Mouse (Mus musculus): ENCODE results near the gene Fam216a. TPM values are rescaled to one million over a fixed set of nuclear protein-coding genes. Genes with fewer than 3 reads are reported as not detected.

The Fam216a gene
- polyA plus RNA-seq, 1 experiment from 2014 or later = 67.4 TPM

DNA sequence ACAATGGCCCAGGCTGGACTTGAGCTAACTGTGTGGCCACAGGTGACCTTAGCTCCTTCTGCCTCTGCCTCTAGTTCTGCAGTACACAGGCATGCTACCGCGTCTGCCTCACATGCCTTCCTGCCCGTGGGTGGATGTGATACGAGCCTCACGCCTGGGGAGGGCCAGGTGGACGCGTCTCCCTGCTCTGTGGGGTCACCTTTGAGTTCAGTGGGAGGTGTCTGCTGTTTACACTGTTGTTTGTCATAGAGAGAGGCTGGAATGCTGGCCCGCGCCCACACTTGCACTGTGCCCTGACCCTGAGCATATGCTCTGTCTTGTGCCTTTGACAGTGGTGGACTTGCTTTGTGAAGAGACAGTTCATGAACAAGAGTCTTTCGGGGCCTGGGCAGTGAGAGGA, 33.4 kb upstream of the Fam216a start:
- Histone ChIP-seq H3K27me3 (ENCODE audit: control insufficient read depth, insufficient read depth, low read length) (no peaks in the 10 kb centered on the region), H3K4me3 (ENCODE audit: low read depth, low read length) (no peak overlapping the region), H3K4me2 (no peak overlapping the region), H3K9ac (ENCODE audit: low read depth, low read length) (no peak overlapping the region), H3K36me3 (ENCODE audit: control insufficient read depth, insufficient read depth, low read length) (peaks cover 36% of the 10 kb centered on the region), H3K9me3 (replicated peaks; ENCODE audit: control insufficient read depth, low read length) (no peaks in the 10 kb centered on the region), H3K4me1 (ENCODE audit: control insufficient read depth, insufficient read depth, low read length) (peaks cover 3% of the 10 kb centered on the region; the same call in 1 of the 2 replicates), H3K27ac (ENCODE audit: low read depth, low read length) (no peak overlapping the region)
- WGBS (ENCODE audit: insufficient replicate concordance) = 96% methylated on average over 10 of the region's 10 CpGs
- ATAC-seq (replicated peaks; ENCODE audit: insufficient number of reproducible peaks, low FRiP score, low TSS enrichment) = no peak

DNA sequence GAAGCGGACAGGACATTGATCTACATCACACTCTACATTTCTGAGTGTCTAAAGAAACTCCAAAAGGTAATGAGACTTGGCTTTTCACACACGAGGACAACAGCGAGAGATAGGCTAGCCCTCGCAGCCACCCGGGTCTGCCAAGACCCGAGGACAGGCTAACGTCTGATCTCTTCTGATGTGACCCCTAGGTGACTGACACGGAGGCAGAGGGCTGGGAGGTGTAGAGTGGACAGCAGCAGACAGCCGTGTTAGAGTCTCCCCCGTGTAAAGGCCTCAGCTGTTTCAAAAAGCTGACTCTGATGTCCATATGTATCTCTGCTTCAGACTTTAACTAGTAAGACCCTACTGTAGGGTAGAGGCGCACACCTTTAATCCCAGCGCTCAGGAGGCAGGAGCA, 31.2 kb upstream of the Fam216a start:
- Histone ChIP-seq H3K9me3 (replicated peaks; ENCODE audit: control insufficient read depth, low read length) (no peaks in the 10 kb centered on the region), H3K36me3 (ENCODE audit: control insufficient read depth, insufficient read depth, low read length) (peaks cover 30% of the 10 kb centered on the region), H3K4me1 (ENCODE audit: control insufficient read depth, insufficient read depth, low read length) (peaks cover 5% of the 10 kb centered on the region; the same call in 1 of the 2 replicates), H3K27me3 (ENCODE audit: control insufficient read depth, insufficient read depth, low read length) (no peaks in the 10 kb centered on the region), H3K4me3 (ENCODE audit: low read depth, low read length) (no peak overlapping the region), H3K27ac (ENCODE audit: low read depth, low read length) (no peak overlapping the region), H3K4me2 (no peak overlapping the region), H3K9ac (ENCODE audit: low read depth, low read length) (no peak overlapping the region)
- ATAC-seq (replicated peaks; ENCODE audit: insufficient number of reproducible peaks, low FRiP score, low TSS enrichment) = no peak
- 91% methylated on average over 12 of the region's 12 CpGs for WGBS (ENCODE audit: insufficient replicate concordance)

DNA sequence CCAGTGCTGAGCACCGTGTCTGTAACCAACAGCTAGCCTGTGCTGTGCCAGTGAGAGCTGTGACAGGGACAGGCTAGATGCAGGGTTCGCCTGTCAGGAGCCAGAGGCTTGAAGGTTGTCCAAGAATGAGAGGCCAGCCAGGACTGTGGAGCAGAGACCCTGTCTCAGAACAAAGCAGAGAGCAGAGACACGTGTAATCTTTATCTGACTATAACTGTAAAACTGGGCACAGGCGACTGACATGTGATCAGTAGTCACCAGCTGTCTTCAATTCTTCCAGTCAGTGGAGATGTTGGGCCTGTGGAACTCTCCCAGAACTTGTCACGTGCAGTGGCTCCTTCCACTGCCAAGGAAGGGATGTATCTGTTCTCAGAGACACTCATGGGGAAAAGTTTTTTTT, 30.6 kb upstream of the Fam216a start:
- peaks cover 5% of the 10 kb centered on the region; the same call in 1 of the 2 replicates for H3K4me1 ChIP-seq (ENCODE audit: control insufficient read depth, insufficient read depth, low read length)
- ATAC-seq (replicated peaks; ENCODE audit: insufficient number of reproducible peaks, low FRiP score, low TSS enrichment) = no peak
- H3K27me3 ChIP-seq (ENCODE audit: control insufficient read depth, insufficient read depth, low read length) = no peaks in the 10 kb centered on the region
- H3K9me3 ChIP-seq (replicated peaks; ENCODE audit: control insufficient read depth, low read length) = no peaks in the 10 kb centered on the region
- WGBS (ENCODE audit: insufficient replicate concordance) = 77% methylated on average over 5 of the region's 5 CpGs
- no peak overlapping the region for H3K4me2 ChIP-seq
- H3K36me3 ChIP-seq (ENCODE audit: control insufficient read depth, insufficient read depth, low read length) = peaks cover 32% of the 10 kb centered on the region
- no peak overlapping the region for H3K4me3 ChIP-seq (ENCODE audit: low read depth, low read length)
- no peak overlapping the region for H3K9ac ChIP-seq (ENCODE audit: low read depth, low read length)
- no peak overlapping the region for H3K27ac ChIP-seq (ENCODE audit: low read depth, low read length)

DNA sequence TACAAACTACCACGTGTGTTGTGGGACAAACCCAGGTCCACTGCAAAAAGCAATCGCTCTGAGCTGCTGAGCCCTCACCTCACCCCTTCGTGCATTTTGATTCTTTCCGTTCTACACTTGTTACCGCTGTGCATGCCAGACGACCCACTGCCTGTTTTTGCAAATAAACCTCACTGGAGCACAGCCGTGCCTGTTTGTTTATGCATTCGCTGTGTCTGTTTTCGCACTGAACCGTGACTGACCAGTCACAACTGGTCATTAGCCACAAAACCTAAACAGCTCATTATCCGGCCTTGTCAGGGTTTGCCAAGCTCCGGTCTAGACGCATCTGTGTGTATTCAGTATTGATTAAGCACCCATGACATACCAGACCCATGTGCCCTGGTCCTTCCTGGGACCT, 30.0 kb upstream of the Fam216a start:
- Histone ChIP-seq H3K9me3 (replicated peaks; ENCODE audit: control insufficient read depth, low read length) (no peaks in the 10 kb centered on the region), H3K4me2 (no peak overlapping the region), H3K4me1 (ENCODE audit: control insufficient read depth, insufficient read depth, low read length) (peaks cover 5% of the 10 kb centered on the region; the same call in 1 of the 2 replicates), H3K27ac (ENCODE audit: low read depth, low read length) (no peak overlapping the region), H3K36me3 (ENCODE audit: control insufficient read depth, insufficient read depth, low read length) (peaks cover 32% of the 10 kb centered on the region), H3K27me3 (ENCODE audit: control insufficient read depth, insufficient read depth, low read length) (no peaks in the 10 kb centered on the region), H3K4me3 (ENCODE audit: low read depth, low read length) (no peak overlapping the region), H3K9ac (ENCODE audit: low read depth, low read length) (no peak overlapping the region)
- ATAC-seq (replicated peaks; ENCODE audit: insufficient number of reproducible peaks, low FRiP score, low TSS enrichment) = no peak
- 88% methylated on average over 13 of the region's 13 CpGs for WGBS (ENCODE audit: insufficient replicate concordance)

DNA sequence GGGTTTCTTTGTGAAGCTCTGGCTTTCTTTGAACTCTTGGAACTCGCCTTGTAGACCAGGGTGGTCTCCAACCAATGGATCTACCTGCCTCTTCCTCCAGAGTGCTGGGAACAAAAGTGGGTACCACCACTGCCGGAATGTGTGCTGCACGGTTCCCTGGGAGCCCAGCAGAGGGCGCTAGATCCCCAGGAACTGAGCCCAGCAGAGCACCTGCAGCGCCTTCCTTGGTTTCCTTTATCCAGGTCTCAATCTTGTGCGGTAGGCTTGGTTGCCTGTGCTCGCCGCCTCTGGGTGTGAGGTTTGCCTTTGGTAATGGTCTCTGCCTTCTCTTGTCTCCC, 29.1 kb upstream of the Fam216a start:
- Histone ChIP-seq H3K4me3 (ENCODE audit: low read depth, low read length) (no peak overlapping the region), H3K27me3 (ENCODE audit: control insufficient read depth, insufficient read depth, low read length) (no peaks in the 10 kb centered on the region), H3K9me3 (replicated peaks; ENCODE audit: control insufficient read depth, low read length) (no peaks in the 10 kb centered on the region), H3K4me2 (no peak overlapping the region), H3K9ac (ENCODE audit: low read depth, low read length) (no peak overlapping the region), H3K27ac (ENCODE audit: low read depth, low read length) (no peak overlapping the region), H3K36me3 (ENCODE audit: control insufficient read depth, insufficient read depth, low read length) (peaks cover 29% of the 10 kb centered on the region), H3K4me1 (ENCODE audit: control insufficient read depth, insufficient read depth, low read length) (peaks cover 5% of the 10 kb centered on the region; the same call in 1 of the 2 replicates)
- no peak for ATAC-seq (replicated peaks; ENCODE audit: insufficient number of reproducible peaks, low FRiP score, low TSS enrichment)
- WGBS (ENCODE audit: insufficient replicate concordance) = 22% methylated on average over 8 of the region's 8 CpGs

DNA sequence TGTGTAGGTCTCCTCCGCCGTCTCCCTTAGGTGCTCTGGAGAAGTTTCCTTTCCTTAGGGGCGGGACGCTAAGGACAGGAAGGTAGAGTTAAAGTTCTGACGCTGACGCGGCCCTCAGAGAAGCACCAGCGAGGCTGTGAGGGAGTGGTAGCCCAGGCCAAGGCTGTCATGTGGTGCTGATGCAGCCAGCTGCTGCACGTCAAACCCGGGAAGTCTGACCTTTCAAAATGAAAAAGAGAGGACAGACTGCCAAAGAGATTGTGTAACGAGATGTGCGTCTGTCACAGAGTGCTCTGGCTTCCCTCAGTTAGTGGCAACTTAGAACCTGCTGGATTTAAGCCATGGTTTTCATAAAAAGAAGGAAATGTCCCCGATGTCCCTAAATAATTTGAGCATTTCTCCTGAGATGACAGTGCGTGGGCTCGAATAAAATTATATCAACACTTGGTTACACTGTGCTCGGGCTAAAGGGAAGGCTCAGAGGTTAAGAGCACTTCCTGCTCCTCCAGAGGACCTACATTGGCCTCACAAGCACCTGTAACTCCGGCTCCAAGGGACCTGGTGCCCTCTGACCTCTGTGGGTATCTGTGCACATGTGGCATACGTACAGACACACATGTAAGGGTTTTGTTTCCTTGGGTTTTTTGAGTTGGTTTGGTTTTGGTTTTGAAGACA, 28.6 kb upstream of the Fam216a start:
- H3K9ac ChIP-seq (ENCODE audit: low read depth, low read length) = no peak overlapping the region
- H3K4me1 ChIP-seq (ENCODE audit: control insufficient read depth, insufficient read depth, low read length) = peaks cover 5% of the 10 kb centered on the region; the same call in 1 of the 2 replicates
- ATAC-seq (replicated peaks; ENCODE audit: insufficient number of reproducible peaks, low FRiP score, low TSS enrichment) = no peak
- H3K9me3 ChIP-seq (replicated peaks; ENCODE audit: control insufficient read depth, low read length) = no peaks in the 10 kb centered on the region
- H3K27ac ChIP-seq (ENCODE audit: low read depth, low read length) = no peak overlapping the region
- no peak overlapping the region for H3K4me2 ChIP-seq
- H3K27me3 ChIP-seq (ENCODE audit: control insufficient read depth, insufficient read depth, low read length) = no peaks in the 10 kb centered on the region
- no peak overlapping the region for H3K4me3 ChIP-seq (ENCODE audit: low read depth, low read length)
- peaks cover 29% of the 10 kb centered on the region for H3K36me3 ChIP-seq (ENCODE audit: control insufficient read depth, insufficient read depth, low read length)
- WGBS (ENCODE audit: insufficient replicate concordance) = 66% methylated on average over 18 of the region's 18 CpGs

DNA sequence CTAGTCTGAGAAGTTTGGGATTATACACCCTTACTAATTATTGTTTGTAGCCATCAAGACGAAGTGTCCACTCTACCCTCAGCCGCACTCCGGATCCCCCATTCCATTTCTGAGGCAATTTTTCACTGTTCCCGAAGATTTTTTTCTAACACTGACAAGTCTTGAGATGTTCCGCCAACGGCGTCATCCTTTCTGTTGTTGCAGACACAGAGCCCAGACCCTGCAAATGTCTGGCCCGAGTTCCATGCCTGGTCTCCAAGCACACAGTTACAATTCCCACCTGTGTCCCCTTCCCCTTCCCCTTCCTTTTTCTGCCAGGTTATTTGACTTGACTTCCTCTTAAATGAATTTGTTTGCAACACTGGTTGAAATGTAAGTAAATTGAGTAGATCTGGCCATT, 27.7 kb upstream of the Fam216a start:
- H3K9me3 ChIP-seq (replicated peaks; ENCODE audit: control insufficient read depth, low read length) = no peaks in the 10 kb centered on the region
- no peaks in the 10 kb centered on the region for H3K27me3 ChIP-seq (ENCODE audit: control insufficient read depth, insufficient read depth, low read length)
- WGBS (ENCODE audit: insufficient replicate concordance) = 90% methylated on average over 8 of the region's 8 CpGs
- no peak overlapping the region for H3K4me3 ChIP-seq (ENCODE audit: low read depth, low read length)
- H3K36me3 ChIP-seq (ENCODE audit: control insufficient read depth, insufficient read depth, low read length) = peaks cover 21% of the 10 kb centered on the region
- H3K4me2 ChIP-seq = no peak overlapping the region
- H3K4me1 ChIP-seq (ENCODE audit: control insufficient read depth, insufficient read depth, low read length) = peaks cover 5% of the 10 kb centered on the region; the same call in 1 of the 2 replicates
- no peak for ATAC-seq (replicated peaks; ENCODE audit: insufficient number of reproducible peaks, low FRiP score, low TSS enrichment)
- no peak overlapping the region for H3K9ac ChIP-seq (ENCODE audit: low read depth, low read length)
- H3K27ac ChIP-seq (ENCODE audit: low read depth, low read length) = no peak overlapping the region

DNA sequence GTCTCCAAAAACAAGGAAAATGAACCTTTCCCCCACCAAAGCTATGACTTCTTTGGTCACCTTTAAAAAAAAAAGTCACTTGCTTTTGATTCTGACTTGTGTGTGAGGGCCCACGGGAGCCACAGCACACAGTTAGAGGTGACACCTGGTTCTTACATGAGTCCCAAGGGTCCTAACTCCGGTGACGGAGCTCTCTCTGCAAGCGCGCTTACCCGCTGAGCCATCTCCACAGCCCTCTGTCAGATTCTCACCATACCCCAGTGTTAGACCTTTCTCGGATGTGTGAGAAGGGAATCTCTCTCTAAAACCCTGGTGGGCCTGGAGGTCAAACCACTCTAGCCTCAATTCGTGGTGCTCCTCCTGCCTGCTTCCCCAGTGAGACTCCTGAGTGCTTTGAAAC, 25.3 kb upstream of the Fam216a start:
- Histone ChIP-seq H3K27me3 (ENCODE audit: control insufficient read depth, insufficient read depth, low read length) (no peaks in the 10 kb centered on the region), H3K9me3 (replicated peaks; ENCODE audit: control insufficient read depth, low read length) (no peaks in the 10 kb centered on the region), H3K27ac (ENCODE audit: low read depth, low read length) (peak overlapping the region; percentile 47; the same call in 1 of the 2 replicates), H3K9ac (ENCODE audit: low read depth, low read length) (no peak overlapping the region), H3K4me3 (ENCODE audit: low read depth, low read length) (no peak overlapping the region), H3K4me2 (no peak overlapping the region), H3K4me1 (ENCODE audit: control insufficient read depth, insufficient read depth, low read length) (peaks cover 11% of the 10 kb centered on the region), H3K36me3 (ENCODE audit: control insufficient read depth, insufficient read depth, low read length) (peaks cover 14% of the 10 kb centered on the region)
- no peak for ATAC-seq (replicated peaks; ENCODE audit: insufficient number of reproducible peaks, low FRiP score, low TSS enrichment)
- WGBS (ENCODE audit: insufficient replicate concordance) = 91% methylated on average over 8 of the region's 8 CpGs

DNA sequence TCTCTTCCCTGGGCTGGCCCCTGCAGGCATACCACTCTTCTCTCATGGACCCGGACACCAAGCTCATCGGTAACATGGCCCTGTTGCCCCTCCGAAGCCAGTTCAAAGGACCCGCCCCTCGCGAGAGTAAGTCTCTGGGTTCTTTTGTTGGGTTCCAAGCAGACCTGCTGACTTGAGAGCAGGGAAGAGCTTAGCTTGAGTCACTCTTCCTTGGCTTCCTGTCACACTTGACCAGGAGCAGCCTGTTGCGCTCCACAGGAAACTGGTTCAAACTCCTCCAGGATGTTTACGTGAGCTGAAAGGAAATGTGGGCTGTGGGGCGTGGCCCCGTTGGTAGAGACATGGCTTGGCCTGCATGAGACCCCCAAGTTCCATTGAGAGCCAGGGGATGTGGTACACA, 24.6 kb upstream of the Fam216a start:
- no peak for ATAC-seq (replicated peaks; ENCODE audit: insufficient number of reproducible peaks, low FRiP score, low TSS enrichment)
- Histone ChIP-seq H3K27ac (ENCODE audit: low read depth, low read length) (peak overlapping the region; percentile 57; the same call in 1 of the 2 replicates), H3K4me2 (no peak overlapping the region)

More for the DNA sequence above, 24.6 kb upstream of the Fam216a start:
- Histone ChIP-seq H3K9me3 (replicated peaks; ENCODE audit: control insufficient read depth, low read length) (no peaks in the 10 kb centered on the region), H3K27me3 (ENCODE audit: control insufficient read depth, insufficient read depth, low read length) (no peaks in the 10 kb centered on the region), H3K4me3 (ENCODE audit: low read depth, low read length) (no peak overlapping the region), H3K36me3 (ENCODE audit: control insufficient read depth, insufficient read depth, low read length) (peaks cover 14% of the 10 kb centered on the region), H3K9ac (ENCODE audit: low read depth, low read length) (no peak overlapping the region), H3K4me1 (ENCODE audit: control insufficient read depth, insufficient read depth, low read length) (peaks cover 13% of the 10 kb centered on the region)
- 62% methylated on average over 10 of the region's 10 CpGs for WGBS (ENCODE audit: insufficient replicate concordance)

Measured in heart, embryonic 11.5 days (tissue).